Mouse (Mus musculus) urinary bladder, postnatal 4 days (tissue): ENCODE data around the gene Lat.
"Not testable (repeated sequence)": the region's sequence is repeated elsewhere in the genome, so short reads cannot be mapped to it uniquely, and the experiment has no call there.

Experiments
- DNase-seq, 2 experiments: peaks; one replicate each; pipeline ENCODE4 v3.0.0; 2021 to 2022; ENCODE audit warnings: low spot score in 2 of 2

Gene Lat

DNA sequence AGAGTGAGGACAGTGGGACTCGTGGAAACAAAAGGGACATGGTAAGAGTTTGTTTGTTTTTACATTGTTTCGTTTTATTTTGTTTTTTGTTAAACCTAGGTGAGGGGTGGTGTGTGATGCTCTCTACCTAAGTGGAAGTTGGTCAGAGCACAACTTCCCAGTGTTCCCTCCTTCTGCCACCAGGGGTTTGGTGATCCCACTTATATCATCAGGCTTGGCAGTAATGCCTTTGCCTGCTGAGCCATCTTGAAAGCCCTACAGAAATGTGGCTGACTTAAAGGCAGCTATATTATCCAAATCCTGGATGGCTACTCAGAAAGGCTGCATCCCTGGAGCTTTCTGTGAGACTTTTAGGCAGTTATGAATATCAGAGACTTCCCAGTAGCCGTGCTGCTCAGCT is 36.7 kb downstream of the Lat start:
- no peak for DNase-seq

DNA sequence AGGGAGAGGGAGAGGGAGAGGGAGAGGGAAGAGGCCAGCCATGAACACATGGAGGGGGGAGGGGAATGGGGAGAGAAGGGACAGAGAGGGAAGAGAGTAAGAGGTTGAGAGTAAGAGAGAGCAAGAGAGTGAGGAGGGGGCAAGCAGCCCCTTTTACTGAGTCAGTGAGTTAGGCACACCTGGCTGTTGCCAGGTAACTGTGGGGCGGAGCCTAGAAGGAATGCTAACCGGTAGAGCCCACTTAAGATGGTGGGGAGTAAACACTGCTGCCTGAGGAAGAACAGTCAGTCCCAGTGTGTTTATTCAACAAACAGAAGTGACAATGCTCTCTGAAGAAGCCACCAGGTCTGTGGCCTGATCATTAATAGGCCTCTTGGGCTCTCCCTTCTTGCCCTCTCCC is 38.7 kb downstream of the Lat start:
- no peak for DNase-seq

DNA sequence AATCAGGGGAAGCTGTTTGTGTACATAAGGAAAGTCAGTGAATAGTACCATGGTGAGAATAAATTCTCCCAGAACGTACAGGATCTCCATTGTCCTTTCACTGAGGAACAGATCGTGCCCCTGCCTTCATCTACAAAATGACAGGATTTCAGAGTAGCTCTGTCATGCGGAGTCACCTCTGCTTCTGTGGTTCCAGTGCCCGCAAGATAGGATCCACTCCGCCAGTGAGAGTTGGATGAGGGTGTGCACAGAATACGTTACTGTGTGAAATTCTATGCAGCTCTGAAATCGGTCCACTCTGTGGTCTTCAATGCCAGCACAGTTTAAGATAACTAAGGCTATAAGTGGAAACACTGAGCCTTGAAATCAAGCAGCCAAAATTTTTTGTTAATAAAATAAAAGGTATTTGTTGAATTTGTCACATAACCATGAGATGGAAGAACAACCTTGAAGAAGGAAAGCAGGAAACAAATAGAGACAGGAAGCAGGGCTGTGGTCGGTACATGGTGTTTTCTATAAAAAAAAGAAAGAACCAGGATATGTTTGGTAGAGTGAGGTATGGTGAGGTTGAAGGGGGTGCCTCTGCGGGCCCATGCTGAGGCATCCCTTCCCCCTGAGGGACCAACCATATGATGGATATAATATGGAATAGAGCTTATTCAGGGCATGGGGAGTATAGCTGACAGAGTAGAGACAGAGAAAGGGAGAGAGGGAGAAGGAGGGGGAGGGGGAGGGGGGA is 39.3 kb downstream of the Lat start:
- no peak for DNase-seq

DNA sequence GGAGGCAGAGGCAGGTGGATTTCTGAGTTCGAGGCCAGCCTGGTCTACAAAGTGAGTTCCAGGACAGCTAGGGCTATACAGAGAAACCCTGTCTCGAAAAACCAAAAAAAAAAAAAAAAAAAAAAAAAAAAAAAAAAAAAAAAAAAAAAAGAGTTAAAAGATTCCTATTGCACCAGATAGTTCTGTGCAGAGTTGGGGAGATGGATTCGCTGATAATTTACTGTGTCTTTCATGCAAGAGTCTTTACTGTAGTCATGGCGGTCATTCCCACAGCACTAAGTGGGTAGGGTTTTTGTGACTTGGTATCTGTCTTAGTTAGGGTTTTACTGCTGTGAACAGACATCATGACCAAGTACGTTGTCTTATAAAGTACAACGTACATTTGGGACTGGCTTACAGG is 40.5 kb downstream of the Lat start:
- not testable (repeated sequence) for DNase-seq

DNA sequence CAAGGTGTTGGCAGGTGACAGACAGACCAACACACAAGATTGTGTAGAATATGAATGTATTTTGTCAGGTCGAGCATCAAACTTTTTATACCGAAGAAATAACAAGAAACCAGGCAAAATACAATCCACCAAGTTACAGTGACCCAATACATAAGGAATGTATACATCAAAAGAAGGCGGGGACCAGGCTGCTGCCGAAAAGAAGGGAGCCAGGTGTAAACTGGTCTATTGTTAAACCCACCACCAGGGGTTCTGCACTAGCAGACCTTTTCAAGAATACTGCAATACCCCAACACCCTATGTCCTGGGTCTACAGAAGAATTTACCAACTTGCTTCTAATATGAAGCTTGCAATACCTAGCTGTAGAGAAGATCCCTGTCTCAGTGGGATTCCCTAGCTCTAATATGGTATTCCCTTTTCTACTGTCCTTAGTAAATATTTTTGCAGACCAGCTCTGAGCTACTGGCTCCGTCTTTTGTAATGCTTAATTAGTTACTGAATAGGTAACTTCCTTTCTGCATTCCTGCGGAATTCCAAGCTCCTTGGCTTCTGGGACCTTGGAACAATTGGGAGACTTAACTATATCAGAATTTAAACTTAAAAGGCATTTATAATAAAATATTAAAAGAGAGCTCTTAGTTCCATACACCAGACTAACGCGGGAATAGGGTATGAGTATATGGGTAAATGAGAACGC is 43.6 kb downstream of the Lat start:
- DNase-seq, result not testable (repeated sequence)

DNA sequence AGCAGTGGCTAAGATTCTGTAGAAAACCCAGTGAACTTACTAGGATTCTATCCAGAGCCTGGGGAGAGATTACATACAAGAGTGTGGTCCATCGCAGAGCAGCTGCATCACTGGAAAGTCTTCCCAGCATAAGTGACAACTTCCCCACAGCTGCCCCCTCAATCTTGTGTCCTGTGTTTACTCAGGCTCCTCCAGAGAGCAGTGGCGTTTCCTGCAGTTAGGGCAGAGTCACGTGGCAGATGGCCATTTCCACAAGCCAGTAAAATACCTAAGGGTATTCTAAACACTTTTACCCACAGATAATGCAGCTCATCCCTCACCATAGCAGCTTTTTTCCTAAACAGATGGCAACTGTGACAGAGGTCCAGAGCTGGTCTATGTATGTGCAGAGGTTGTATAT is 44.6 kb downstream of the Lat start:
- DNase-seq, result no peak

DNA sequence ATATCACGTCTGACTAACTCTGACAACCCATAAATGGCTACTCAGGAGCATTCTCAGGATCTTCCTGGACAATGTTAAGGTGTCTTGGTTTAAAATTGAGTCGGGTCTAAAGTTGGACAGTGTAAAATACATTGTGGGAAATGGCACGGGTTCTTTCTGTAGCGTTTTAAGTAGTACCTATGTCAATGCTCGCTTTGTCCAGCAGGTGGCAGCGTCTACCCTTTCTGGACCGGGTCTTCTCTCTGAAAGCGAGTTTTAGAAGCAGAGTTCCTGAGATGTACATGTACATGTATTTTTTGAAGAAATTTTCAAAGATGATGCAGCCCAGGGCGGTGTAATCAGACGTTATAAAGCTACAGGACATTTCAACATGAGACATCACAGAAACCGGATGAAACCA is 45.6 kb downstream of the Lat start:
- peak; percentile 43 to 80 for DNase-seq

DNA sequence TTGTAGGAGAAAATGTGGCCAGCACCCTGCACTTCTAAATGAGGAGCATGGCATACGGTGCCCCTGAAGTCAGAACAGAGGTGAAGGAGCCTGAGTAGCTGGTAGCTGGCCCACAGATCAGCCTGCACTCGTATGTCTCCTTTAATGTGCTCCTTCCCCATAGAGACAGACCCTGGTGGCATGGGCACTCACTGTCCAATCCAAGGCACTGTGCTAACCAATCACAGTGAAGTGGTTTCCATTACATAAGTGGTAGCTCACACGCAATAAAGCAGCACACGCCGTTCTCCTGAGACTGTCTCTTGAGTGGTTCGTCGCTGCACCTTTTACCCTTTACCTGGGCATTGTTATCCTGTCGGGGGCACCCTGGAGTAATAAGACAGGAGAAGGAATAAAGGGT is 55.1 kb downstream of the Lat start:
- DNase-seq, result no peak
